Mouse (Mus musculus) CD8-positive naive resting alpha-beta T cell, adult 2 months (primary cell): Measurements from ENCODE around the gene Gm3633.
"Not testable (repeated sequence)": the region's sequence is repeated elsewhere in the genome, so short reads cannot be mapped to it uniquely, and the experiment has no call there.

ENCODE experiments used
- DNase-seq, 2 experiments: peaks; one replicate each; pipeline ENCODE4 v3.0.0; 2022; ENCODE audit warnings: low read depth in 2 of 2, low spot score in 2 of 2

The Gm3633 gene

DNA sequence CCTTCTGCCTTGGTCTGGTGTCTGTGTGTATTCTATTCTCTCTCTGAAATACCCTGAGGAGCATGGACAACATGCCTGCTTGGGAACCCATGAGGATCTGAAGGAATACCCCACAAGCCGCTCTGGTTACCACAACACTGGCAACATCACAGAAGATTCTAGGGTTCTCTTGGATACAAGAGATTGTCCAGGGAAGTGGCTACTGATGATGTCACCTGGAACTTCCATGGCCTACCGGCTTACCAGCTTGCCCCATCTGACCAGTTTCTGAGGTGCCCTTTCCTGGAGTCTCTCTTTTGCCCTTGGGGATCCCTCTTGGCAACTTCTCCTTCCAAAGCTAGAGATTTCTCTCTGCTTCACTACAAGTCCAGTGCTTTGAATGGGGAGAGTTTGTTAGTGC is at the start of gene Gm3633:
TSS of gene Gm3633 (minus strand) at position 101 of the 400 bp plus-strand sequence.
- not testable (repeated sequence) for DNase-seq

DNA sequence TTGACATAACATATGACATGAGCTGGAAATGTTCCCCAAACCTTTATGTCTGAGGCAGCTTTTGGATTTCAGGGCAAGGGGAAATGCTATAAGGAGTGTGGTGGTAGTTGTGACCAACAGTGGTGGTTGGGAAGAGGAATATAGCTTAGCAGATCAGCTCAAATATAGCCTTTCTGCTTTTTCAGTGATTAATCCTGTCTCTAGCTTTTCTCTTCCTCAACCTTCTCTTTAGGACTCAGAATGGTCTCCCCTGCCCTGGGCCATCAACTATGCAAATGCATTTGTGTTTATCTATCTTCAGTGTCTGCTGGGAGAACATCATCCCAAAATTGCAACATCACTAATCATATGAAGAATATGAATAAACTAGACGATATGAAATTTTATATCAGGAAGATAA is 13.9 kb upstream of the Gm3633 start, which contains the start of gene Gm10378:
TSS of gene Gm10378 (plus strand) at position 301 of the 400 bp plus-strand sequence.
- DNase-seq, result not testable (repeated sequence)

DNA sequence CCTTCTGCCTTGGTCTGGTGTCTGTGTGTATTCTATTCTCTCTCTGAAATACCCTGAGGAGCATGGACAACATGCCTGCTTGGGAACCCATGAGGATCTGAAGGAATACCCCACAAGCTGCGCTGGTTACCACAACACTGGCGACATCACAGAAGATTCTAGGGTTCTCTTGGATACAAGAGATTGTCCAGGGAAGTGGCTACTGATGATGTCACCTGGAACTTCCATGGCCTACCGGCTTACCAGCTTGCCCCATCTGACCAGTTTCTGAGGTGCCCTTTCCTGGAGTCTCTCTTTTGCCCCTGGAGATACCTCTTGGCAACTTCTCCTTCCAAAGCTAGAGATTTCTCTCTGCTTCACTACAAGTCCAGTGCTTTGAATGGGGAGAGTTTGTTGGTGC is 41.9 kb downstream of the Gm3633 start, which contains the start of gene Gm17124:
TSS of gene Gm17124 (minus strand) at position 101 of the 400 bp plus-strand sequence.
- DNase-seq, result not testable (repeated sequence)
